Mouse (Mus musculus): ENCODE measurements around the gene Tbc1d4.

The Tbc1d4 gene

GRCm38 (mm10) chr14:101608519-101609368 is at the start of gene Tbc1d4:
Gene Tbc1d4 (minus strand): TSS chr14:101609191.
- DNase-seq: peak; percentile 91

GRCm38 (mm10) chr14:101656307-101656706 is 47.3 kb upstream of the Tbc1d4 start:
- no peak for DNase-seq

- no peak for DNase-seq
These were observed 45.5 kb upstream of the Tbc1d4 start for GRCm38 (mm10) chr14:101654526-101654909.

GRCm38 (mm10) chr14:101653581-101654525 is 44.9 kb upstream of the Tbc1d4 start, which contains the start of gene Uchl3:
Gene Uchl3 (plus strand): TSS chr14:101653967.
- peak; percentile 99 for DNase-seq

GRCm38 (mm10) chr14:101652571-101652970 is 43.6 kb upstream of the Tbc1d4 start:
- DNase-seq: no peak

GRCm38 (mm10) chr14:101650551-101650950 is 41.6 kb upstream of the Tbc1d4 start:
- DNase-seq: no peak

- no peak for DNase-seq
These were observed 36.0 kb upstream of the Tbc1d4 start for GRCm38 (mm10) chr14:101644948-101645347.

GRCm38 (mm10) chr14:101640153-101640843 is 31.3 kb upstream of the Tbc1d4 start, which contains the start of gene Commd6:
Gene Commd6 (minus strand): TSS chr14:101640686.
- DNase-seq: peak; percentile 93

- DNase-seq: no peak
These were observed 28.4 kb upstream of the Tbc1d4 start for GRCm38 (mm10) chr14:101637381-101637780.

- DNase-seq: no peak
These were observed 26.8 kb upstream of the Tbc1d4 start for GRCm38 (mm10) chr14:101635765-101636164.

GRCm38 (mm10) chr14:101630548-101630947 is 21.6 kb upstream of the Tbc1d4 start:
- DNase-seq: no peak

- DNase-seq: no peak
These were observed 8.7 kb upstream of the Tbc1d4 start for GRCm38 (mm10) chr14:101617680-101618079.

- no peak for DNase-seq
These were observed 7.2 kb upstream of the Tbc1d4 start for GRCm38 (mm10) chr14:101616178-101616577.

GRCm38 (mm10) chr14:101613206-101613605 is 4.2 kb upstream of the Tbc1d4 start:
- no peak for DNase-seq

GRCm38 (mm10) chr14:101610701-101611100 is 1.7 kb upstream of the Tbc1d4 start:
- DNase-seq: no peak

GRCm38 (mm10) chr14:101607631-101608518 is 1.1 kb downstream of the Tbc1d4 start:
- peak; percentile 49 for DNase-seq

GRCm38 (mm10) chr14:101605843-101606242 is 3.1 kb downstream of the Tbc1d4 start:
- DNase-seq: no peak

GRCm38 (mm10) chr14:101602851-101603250 is 6.1 kb downstream of the Tbc1d4 start:
- DNase-seq: no peak

- no peak for DNase-seq
These were observed 11.8 kb downstream of the Tbc1d4 start for GRCm38 (mm10) chr14:101597096-101597715.

- no peak for DNase-seq
These were observed 12.3 kb downstream of the Tbc1d4 start for GRCm38 (mm10) chr14:101596691-101597090.

Measured in kidney, adult 18-20 months (tissue).